Mouse (Mus musculus): ENCODE data around the gene 1810055G02Rik.
A peak's percentile ranks its signal among the peaks of the same experiment; 100 is the strongest.

1810055G02Rik gene

GRCm38 (mm10) chr19:3742716-3743115 lies 34.6 kb downstream of the 1810055G02Rik start:
- no peak for DNase-seq (ENCODE audit: low spot score in 2 of 2)

GRCm38 (mm10) chr19:3743362-3743761 lies 35.3 kb downstream of the 1810055G02Rik start:
- DNase-seq (ENCODE audit: low spot score in 2 of 2) = no peak

GRCm38 (mm10) chr19:3743851-3744512 lies 35.9 kb downstream of the 1810055G02Rik start:
- peak; percentile 50 to 58 for DNase-seq (ENCODE audit: low spot score in 2 of 2)

- no peak for DNase-seq (ENCODE audit: low spot score in 2 of 2)
These were observed 44.6 kb downstream of the 1810055G02Rik start for GRCm38 (mm10) chr19:3752621-3753239.

GRCm38 (mm10) chr19:3753240-3753633 lies 45.1 kb downstream of the 1810055G02Rik start:
- DNase-seq (ENCODE audit: low spot score in 2 of 2) = no peak

GRCm38 (mm10) chr19:3753738-3754137 lies 45.6 kb downstream of the 1810055G02Rik start:
- no peak for DNase-seq (ENCODE audit: low spot score in 2 of 2)

- DNase-seq (ENCODE audit: low spot score in 2 of 2) = no peak
These were observed 49.8 kb downstream of the 1810055G02Rik start for GRCm38 (mm10) chr19:3757861-3758260.

GRCm38 (mm10) chr19:3765221-3765820 lies 57.2 kb downstream of the 1810055G02Rik start:
- no peak for DNase-seq (ENCODE audit: low spot score in 2 of 2)

- DNase-seq (ENCODE audit: low spot score in 2 of 2) = no peak
These were observed 58.3 kb downstream of the 1810055G02Rik start for GRCm38 (mm10) chr19:3766378-3766777.

- DNase-seq (ENCODE audit: low spot score in 2 of 2) = peak in 1 of 2 experiments; percentile 53
These were observed 59.2 kb downstream of the 1810055G02Rik start, which contains the start of gene Kmt5b for GRCm38 (mm10) chr19:3767276-3767780. Kmt5b (plus strand) TSS chr19:3767421.

All from urinary bladder, postnatal 36 days (tissue).